Mouse (Mus musculus) brain, adult 2 months (tissue): ENCODE measurements around the gene Parg.

Source experiments
- DNase-seq: peaks from one replicate; pipeline ENCODE4 v3.0.0; 2011; ENCODE audit warnings: low read depth, low spot score

The Parg gene

DNA sequence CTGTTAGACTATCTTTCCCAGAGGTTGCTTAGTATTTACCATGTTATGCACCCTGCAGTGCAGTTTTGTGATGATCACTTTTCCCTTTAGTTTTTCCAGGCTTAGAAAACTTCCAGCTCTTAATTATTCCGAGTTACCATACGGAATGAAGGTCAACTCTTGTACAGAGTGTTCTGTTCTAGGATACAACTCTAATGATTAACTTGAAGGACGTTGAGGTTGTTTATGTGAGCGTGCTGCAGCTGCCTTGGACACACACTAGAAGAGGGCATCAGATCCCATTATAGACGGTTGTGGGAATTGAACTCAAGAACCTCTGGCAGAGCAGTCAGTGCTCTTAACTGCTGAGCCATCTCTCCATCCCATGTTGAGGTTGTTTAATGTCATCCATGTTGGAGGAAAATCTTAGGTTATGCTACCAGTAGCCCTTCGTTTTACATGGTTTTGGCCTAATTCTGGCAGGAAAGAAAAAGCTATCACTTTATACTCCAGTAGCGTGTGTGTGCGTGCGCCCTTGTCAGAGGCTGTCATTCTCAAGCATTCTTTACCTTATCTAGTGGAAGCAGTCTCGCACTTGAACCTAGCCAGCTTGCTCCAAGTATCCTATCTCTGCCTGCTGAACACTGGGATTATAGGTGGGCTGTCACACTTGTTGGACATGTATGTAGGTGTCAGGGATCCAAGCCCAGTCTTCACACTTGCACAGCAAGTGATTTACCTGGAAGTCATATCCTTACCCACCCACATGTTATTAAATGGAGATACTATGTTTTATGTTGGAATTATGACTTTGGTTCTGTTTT, 22.2 kb upstream of the Parg start:
- no peak for DNase-seq

DNA sequence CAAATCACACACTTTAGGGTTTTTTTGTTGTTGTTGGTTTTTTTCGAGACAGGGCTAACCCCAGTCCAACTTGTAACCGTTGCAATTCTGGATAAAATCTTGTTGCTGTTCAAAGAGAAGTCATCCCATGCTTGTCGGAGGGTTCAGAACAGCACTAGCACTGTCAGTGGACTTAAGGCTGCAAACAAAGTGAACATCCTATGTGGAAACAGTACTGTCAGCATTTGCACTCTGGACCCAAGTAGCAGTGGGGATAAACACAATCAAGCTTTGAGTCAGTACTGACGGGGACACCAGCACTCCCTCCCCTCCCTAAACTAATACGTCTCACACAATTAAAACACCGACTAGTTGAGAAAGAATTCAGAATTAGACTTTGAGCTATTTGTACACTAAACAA, 20.9 kb upstream of the Parg start:
- no peak for DNase-seq

DNA sequence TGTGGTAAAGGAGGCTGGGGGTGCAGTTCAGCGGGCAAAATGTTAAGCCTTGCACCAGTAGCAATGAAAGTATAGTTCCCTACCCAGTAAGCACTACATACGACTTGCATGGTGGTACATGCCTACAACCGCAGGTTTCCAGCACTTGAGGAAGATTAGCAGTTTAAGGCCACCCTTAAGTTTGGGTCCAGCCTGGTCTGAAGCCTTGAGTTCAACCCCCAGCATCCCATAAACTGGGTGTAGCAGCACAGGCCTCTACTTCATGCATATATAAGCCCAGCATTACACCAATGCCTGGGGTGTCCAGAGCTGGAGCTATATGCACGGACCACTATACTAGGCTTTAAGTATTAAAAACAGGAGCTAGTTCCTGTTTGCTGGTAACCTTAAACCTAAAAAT, 17.9 kb upstream of the Parg start:
- no peak for DNase-seq

DNA sequence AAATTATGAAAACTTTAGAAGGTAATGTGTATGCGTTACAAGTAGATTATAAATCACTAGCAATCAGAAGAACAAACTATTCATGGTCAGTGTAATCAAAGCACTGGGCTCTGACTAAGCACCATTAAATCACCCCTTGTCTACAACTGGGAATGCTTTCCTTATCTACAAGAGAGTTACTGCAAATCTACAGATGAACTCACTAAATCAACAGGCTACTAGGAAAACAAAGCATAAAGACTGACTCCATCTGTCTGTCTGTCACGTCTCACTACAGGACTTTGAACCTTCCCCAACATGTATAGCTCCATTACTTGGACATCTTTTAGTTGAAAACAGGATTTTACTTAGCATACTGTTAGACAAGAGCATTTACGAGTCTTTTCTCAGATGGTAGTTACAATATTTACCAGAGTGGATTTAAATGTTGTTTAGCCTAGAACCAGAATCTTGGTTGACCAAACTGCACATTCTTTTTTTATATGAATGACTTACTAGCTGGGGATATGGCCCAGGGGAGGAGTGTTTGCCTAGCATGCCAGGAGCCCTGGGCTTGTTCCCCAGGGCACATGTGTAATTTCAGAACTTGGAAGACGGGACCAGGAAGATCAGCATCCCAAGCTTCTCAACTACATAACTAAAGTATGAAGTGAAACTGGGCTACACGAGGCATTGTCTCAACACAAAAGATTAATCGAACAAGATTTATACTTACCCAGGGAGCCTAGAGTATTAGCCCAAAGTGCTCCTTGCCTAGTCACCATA, 10.9 kb upstream of the Parg start:
- no peak for DNase-seq

DNA sequence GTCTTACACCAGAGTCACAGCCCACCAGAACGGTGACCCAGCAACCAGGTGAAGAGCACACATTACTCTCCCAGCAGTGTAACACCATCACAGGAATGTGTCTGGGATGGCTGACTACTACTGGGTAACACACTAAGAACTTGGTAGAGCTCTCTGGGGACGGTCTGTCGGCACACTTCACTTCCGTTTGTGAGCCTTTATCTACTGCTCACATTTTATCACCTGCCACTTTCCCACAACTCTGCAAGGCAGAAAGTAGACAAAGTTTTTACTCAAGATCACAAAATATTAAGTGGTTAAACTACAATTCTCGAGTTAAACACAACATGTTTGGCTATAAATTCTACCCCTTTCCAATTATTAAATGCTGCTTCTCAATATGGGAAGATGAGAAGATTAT, 9.8 kb upstream of the Parg start:
- DNase-seq = no peak

DNA sequence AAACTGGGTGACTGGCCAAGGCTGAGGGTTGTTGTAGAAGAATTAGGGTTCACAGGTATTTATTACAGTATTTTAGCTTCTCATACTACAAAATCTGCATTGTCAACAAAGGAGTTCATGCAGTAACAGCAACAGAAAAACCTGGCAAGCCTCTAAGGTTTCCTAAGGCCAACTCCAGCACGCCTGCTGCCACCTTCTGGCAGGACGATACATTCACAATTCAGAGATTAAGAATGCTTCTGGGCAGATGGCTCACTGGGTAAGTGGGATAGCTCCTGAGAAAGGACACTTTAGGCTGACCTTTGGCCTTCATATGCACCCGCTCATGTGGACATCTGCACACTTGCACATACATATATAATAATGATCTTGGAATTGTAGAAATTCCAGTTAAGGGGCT, 9.3 kb upstream of the Parg start:
- peak; percentile 78 for DNase-seq

DNA sequence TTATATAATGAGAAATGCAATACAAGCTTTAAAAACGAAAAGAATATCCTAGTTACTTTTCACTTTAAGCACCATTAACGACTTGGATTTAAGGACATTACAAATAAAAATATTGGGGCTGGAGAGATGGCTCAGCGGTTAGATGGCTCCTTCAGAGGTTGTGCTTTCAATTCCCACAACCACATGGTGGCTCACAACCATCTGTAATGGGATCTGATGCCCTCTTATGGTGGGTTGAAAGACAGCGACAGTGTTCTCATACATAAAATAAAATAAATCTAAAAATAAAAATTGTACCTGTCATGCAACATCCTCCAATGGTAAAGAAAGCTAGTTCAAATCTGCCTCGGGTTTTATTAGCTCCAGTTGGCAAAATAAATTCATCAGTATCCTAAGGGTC, 8.2 kb upstream of the Parg start:
- peak; percentile 11 for DNase-seq

DNA sequence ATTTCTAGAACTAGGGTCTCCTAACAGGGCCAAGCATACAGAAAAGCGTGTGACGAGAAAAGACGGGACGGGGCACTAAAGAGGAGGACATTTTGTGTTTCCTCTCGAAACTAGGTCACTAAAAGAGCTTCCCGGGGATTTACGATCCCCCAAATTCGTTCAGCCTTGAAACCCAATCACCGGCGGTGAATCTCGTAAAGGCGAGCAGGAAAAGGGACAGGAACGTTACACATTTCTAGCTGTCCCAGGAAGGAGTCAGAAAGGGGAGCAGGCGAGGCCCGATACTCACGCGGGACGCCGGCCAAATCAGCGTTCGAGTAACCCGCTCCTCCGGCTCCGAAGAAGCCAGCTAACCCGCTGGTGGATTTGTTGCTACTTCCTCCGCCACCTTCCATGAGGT, 395 bp upstream of the Parg start:
- DNase-seq = peak; percentile 18

DNA sequence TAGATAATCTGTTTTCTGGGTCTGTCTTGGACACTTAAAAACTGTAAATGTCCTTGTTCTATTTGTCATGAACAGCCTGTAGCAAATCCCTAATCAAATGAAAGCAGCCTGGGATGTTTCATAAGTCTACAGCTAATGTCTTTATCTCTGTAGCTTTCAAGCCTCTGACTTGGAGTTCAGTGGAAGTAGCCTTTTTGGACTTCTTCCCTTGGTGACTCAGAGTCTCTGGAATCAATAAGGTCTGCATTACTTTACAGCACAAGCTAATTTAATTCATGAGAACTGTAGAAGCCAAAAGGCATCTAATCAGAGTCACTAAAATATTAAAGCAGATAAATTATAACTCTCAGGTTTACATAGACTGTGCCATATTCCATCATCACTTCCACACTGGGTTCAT, 24.9 kb downstream of the Parg start:
- DNase-seq = peak; percentile 12

DNA sequence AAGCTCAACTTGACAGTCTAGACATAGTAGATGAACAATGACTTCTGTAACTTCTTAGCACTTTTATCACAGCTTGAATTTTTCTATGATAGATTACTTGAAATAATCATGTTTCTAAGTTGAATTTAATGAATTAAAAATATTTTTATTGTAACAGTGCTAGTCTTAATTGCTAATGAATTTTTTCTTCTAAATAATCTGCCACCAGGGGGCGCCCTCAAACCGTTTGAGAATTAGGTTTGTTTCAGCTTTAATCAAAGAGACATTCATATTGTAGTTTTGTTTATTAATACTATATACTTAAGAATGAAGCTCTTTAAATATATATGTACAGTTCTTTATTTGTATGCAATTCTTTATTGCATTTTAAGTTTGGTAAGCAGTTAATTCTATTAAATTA, 27.2 kb downstream of the Parg start:
- DNase-seq = peak; percentile 71

DNA sequence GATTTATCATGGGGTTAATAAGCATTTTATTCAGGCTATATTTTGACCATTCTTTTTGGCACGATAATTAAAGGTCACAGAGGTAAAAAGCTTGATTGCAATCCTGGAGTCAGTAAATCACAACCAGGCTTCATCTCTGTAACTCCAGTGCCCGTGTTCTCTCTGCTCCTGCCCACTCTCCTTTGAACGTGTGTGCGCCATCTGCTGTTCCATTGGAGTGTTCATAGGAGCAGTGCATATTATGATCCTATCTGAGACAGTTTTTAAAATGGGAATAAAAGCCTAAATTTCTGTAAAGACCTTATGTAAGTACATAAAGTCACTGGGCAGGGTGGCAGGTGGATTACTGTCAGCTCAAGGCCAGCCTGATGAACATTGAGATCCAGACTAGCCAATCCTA, 40.7 kb downstream of the Parg start:
- DNase-seq = peak; percentile 56

DNA sequence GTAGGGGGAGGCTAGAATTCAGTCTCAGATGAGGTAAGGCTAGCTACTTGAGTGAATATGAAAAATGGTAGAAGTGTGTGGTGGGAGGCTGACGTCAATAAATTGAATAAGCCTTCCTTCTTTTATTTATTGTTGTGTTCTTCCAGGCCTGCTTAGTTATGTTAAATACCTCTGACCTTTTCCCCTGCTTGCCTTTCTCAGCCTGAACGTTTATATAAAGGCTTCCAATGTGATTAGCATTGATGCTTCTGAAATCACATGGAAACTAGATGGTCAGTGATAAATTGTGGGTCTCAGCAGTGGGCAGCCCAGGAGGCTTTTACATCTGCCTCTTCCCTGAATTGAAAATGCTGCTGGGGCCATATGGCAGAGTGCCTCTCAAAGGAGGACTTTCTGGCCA, 44.3 kb downstream of the Parg start:
- DNase-seq = no peak

DNA sequence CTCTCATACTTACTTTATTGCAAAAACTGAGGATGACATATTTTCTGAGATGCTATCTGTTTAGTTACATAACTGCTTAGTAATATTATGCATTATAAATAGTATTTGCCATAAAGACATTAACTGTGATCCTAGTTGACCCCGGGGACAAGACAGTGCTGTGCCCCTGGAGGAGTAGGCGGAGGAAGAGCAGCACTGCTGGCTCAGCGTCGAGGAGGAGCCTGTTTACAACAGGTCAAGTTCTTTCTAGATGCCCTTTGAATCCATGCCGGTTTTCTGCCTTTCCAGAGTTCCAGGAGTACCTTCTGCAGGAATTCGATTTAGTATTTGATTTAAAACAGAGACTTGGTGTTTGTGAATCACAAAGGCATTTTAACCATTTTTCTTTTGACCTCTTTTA, 47.9 kb downstream of the Parg start:
- DNase-seq = no peak

DNA sequence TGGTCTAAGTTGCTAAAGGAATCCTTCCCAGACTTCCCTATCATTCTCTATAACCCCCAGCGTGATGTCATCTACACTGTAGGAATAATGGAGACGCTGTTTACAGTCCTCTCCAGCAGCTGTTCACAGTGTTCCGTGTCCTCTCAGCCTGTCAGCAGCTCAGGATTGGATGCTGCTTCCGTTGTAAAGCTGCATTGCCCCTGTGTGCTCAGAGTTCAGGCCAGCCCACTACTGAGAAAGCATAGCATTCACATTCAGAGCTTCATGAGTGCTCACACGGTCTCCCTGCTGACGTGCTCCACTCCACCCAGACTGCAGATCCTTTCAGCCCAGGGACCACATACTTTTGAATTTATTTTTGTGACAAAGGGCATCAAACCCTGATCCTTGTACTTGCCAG, 59.1 kb downstream of the Parg start:
- peak; percentile 48 for DNase-seq

DNA sequence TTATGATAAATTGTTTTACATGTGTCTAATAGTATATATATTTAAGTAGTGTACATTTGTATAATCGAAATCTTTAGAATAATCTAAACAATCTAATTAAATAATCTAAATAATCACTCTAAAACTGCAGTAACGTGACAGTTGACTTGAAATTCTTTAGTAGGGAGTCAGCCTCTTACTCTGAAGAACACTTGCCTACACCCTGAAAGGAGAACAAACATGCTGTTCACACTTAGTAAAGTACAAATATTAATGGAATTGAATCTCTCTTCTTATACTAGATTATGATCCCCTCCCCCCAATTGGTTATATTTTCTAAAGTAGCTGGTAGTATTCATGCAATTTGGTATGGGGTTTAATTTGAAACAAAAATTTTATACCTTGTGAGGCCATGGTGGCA, 60.0 kb downstream of the Parg start:
- DNase-seq = no peak

DNA sequence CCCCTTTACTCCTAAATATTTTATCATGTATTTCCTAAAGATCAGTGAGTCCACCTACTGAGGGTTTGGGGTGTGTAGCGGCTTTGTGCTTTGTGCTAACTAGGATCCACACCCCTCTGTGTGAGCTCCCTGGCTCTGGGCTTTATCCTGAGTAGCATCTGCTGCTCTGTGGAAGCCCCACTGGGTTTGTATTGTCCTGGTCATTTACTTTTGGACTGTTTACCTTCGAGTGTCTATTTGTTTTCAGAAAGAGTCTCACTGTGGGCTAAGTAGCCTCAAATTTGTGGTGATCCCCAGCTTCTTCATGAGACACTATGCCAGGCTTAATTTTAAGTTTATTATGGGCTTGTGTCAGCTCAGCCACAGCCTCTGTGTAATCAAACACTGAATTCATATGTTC, 67.2 kb downstream of the Parg start:
- DNase-seq = no peak

DNA sequence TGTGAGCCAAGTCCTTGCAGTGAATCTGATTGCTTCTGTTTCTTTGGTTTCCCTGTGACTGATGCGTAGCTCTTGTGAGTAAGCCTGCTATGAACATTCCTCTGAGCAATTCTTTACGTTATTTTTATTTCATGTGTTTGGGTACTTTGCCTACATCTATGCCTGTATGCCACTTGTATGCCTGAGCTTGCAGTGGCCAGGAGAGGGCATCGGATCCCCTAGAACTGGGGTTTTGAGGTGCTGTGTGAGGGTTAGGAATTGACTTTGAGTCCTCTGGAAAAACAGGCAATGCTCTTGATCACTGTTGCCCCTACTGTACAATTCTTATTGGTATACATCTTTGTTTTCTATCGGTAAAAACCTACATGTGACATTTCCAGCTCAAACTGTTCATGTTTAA, 67.8 kb downstream of the Parg start:
- peak; percentile 42 for DNase-seq

DNA sequence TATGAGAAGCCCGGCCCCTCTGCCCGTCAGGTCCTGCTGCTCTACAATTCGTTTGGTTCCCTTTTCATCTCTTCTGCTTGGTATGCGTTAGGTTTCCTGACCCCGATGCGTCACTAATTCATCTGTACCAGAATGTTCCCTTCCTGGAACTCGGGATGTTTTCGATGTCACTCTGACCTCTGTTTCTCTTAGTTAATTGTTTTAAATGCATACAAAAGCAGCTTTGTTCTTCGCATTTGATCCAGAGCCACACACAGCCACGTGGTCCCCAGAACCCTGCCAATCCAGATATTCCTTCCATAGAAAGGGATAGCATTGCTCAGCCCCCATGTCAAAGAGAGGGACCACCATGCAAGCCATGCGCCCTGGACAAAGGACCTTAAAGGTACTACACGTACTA, 99.9 kb downstream of the Parg start:
- peak; percentile 90 for DNase-seq

DNA sequence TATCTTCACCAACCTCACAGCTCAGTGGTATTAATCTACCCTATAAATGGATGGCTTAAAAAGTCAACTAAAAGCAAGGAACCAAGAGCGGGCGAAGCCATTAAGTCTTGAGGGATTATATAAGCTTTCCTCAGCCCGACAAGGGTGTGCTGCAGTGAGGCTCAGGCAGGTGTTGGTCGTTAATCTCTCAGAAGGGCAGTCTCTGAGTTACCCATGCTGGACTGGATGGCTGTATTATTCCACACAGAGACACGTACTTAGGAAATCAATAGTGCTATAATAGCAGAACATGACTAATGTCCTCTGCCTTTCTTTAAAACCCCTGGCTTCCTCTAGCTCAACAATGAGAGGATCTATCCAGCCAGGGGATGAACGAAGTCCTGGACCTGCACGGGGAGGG, 100.7 kb downstream of the Parg start:
- no peak for DNase-seq

DNA sequence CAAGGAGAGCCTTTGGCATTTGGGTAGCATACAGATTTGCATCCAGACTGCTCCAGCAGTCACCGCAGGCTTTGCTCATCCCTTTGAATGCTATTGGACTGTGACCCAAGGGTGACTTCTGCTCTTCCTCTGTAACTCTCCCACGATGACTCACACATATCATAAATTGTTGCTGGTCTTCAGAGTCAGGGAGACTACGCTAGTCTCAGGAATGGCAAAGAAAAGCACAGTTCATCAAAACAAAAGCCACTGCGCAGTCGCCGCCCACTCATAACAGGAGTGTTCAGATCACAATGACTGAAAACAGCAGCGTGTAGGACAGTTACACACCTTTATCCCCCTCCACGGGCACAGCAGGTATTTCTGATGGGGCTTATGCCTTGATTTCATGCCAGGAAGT, 103.2 kb downstream of the Parg start:
- DNase-seq = peak; percentile 22

DNA sequence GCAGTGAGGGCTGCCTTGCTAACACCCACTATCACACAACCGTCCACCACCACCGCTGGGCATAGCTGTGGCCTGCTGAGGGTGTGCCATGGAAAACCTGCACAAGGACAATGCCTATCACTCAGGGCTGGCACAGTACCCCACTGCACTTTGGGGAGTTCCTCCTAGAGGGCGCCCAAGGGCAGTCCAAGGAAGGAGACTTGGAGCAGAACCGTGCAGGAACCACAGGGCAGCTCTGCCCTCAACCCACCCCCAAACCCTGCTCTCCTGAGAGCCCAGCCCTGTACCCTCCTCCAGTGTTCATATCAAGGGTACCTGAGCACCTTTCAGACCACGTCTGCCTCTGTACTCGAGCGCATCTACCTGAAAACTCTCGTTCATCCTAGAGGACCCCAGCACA, 108.1 kb downstream of the Parg start:
- DNase-seq = peak; percentile 67

DNA sequence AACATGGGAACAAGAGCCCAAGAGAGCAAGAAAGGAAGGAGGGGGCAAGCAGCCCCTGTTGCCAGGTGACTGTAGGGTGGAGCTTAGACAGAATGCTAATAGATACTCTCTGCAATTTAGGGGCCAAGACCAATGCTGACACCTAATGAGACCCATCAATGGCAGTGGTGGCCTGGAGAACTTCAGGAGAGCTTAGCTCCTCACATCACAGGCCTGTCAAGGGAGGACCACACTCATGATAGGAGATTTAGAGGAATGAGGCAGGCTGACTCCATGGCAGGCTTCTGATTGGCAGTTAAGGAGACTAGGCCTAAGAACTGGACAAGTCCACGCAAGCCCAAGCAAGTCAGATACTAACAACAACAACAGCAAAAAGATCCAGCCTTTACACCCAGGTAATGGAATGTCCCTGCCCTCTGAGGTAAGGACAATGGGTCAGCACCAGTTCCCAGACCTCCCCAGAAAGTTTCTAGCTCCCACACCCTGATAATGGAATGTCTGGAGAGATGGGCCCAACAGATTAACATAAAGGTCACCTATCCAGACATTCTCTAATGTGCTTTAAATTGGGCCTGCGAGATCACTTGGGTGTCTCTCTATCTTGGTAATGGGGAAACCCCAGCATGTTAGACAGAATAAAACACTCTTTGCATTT, 109.8 kb downstream of the Parg start:
- DNase-seq = no peak

DNA sequence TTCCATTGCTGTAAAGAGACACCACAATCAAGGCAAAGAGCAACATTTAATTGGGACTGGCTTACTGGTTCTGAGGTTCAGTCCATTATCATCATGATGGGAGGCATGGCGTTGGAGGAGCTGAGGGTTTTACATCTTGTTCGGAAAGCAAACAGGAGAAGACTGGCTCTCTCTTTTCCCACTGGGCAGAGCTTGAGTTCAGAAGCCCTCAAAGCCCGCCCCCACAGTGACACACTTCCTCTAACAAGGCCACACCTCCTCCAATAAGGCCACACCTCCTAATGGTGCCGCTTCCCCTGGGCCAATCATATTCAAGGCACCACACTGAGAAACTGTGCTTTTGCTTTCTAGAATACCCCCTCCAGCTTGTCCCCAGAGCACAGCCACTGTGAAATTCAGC, 116.1 kb downstream of the Parg start:
- no peak for DNase-seq
